Mouse (Mus musculus) heart, embryonic 16.5 days (tissue): ENCODE measurements at regions not wholly inside any gene's neighbourhood (a gene's known extent, or its start where the extent isn't known, plus 50 kb on each side); places are given as distances from the start of the nearest gene placed in this dataset.

Experiments
- ATAC-seq: fragments of 200-750 bp; cut with Nextera tagmentation; replicated peaks from 2 replicates; pipeline ENCODE4 v1.8.0; 2017; ENCODE audit warnings: moderate number of reproducible peaks; ENCODE audit not compliant: insufficient read depth, low FRiP score; ENCODE audit errors: extremely low read depth
- H3K27ac ChIP-seq: fragments of 300-500 bp; sonication (generic); 2 replicates; pipeline ENCODE4 v1.5.1; 2014; ENCODE audit warnings: mild to moderate bottlenecking, low read length, control low read depth, moderate library complexity
- H3K27me3 ChIP-seq: fragments of 300-500 bp; sonication (generic); 2 replicates; pipeline ENCODE4 v1.6.1; 2014; ENCODE audit warnings: low read length, mixed read lengths; ENCODE audit not compliant: control insufficient read depth, insufficient read depth
- H3K36me3 ChIP-seq: fragments of 300-500 bp; sonication (generic); 2 replicates; pipeline ENCODE4 v1.6.1; 2014; ENCODE audit not compliant: control insufficient read depth, insufficient read depth
- H3K4me1 ChIP-seq: fragments of 300-500 bp; sonication (generic); 2 replicates; pipeline ENCODE4 v1.6.1; 2014; ENCODE audit warnings: low read length, mixed read lengths; ENCODE audit not compliant: control insufficient read depth, insufficient read depth
- H3K4me2 ChIP-seq: fragments of 300-500 bp; sonication (generic); 2 replicates; pipeline ENCODE4 v1.6.1; 2014; ENCODE audit warnings: low read depth, mild to moderate bottlenecking, control low read depth, low read length
- H3K4me3 ChIP-seq: fragments of 300-500 bp; sonication (generic); 2 replicates; pipeline ENCODE4 v1.5.1; 2014; ENCODE audit warnings: mild to moderate bottlenecking, control low read depth, low read length
- H3K9ac ChIP-seq: fragments of 300-500 bp; sonication (generic); 2 replicates; pipeline ENCODE4 v1.6.1; 2014; ENCODE audit warnings: low read length, control low read depth
- H3K9me3 ChIP-seq: fragments of 300-500 bp; sonication (generic); replicated peaks from 2 replicates; pipeline ENCODE4 v1.6.1; 2016; ENCODE audit warnings: low read length; ENCODE audit not compliant: control insufficient read depth
- WGBS: fragments of 180-500 bp; shearing (Covaris S2); extraction: QIAGEN DNeasy Blood & Tissue Kit; methylation state at CpG from one replicate; pipeline ENCODE4 v1.1.7; 2014; 5-methylcytosine and 5-hydroxymethylcytosine counted together

- Histone ChIP-seq H3K27ac (peak overlapping the region; percentile 63), H3K4me2 (no peak overlapping the region), H3K9ac (no peak overlapping the region), H3K4me3 (no peak overlapping the region), H3K36me3 (no peaks in the 10 kb centered on the region), H3K4me1 (peaks cover 12% of the 10 kb centered on the region), H3K9me3 (no peaks in the 10 kb centered on the region), H3K27me3 (no peaks in the 10 kb centered on the region)
- ATAC-seq = 0 out of 2 replicates have a peak, but pooled peaks have one; percentile 37
- WGBS = 50% methylated on average over 3 of the region's 3 CpGs
Observed at GRCm38 (mm10) chr12:9978494-9979112, 391.2 kb upstream of the Nt5c1b start.

DNA sequence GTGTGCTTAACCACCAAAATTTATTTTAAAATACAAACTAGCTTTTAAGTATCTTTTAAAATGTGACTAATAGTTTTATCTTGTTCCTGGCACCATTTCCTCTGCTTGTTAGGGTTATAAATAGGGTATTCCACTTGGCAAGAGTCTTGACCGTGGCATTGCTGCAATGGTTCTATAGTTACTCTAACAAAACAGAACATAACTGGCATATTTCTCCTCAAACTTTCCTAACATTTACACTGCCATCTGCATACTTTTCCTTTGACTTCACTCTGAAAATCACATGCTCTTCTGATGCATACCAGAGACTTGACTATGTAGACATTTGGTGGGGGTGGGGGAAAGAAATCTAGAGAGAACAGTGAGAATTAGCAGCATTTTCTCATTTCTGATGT, 390.7 kb upstream of the Nt5c1b start:
- H3K9me3 ChIP-seq = no peaks in the 10 kb centered on the region
- H3K4me2 ChIP-seq = no peak overlapping the region
- H3K9ac ChIP-seq = no peak overlapping the region
- peaks cover 12% of the 10 kb centered on the region for H3K4me1 ChIP-seq
- no peak overlapping the region for H3K4me3 ChIP-seq
- WGBS = 11% methylated on average over 1 of the region's 1 CpGs
- H3K27me3 ChIP-seq = no peaks in the 10 kb centered on the region
- ATAC-seq = peak; percentile 45; the same call in 1 of the 2 replicates
- H3K36me3 ChIP-seq = no peaks in the 10 kb centered on the region
- peak overlapping the region; percentile 63 for H3K27ac ChIP-seq

- no peak overlapping the region for H3K4me3 ChIP-seq
- no peak overlapping the region for H3K27ac ChIP-seq
- no peak overlapping the region for H3K9ac ChIP-seq
- WGBS = 83% methylated on average over 1 of the region's 1 CpGs
- H3K27me3 ChIP-seq = no peaks in the 10 kb centered on the region
- H3K9me3 ChIP-seq = no peaks in the 10 kb centered on the region
- no peak for ATAC-seq
- H3K4me2 ChIP-seq = no peak overlapping the region
- no peaks in the 10 kb centered on the region for H3K36me3 ChIP-seq
- H3K4me1 ChIP-seq = no peaks in the 10 kb centered on the region
Observed at GRCm38 (mm10) chr12:9991305-9991704, 378.5 kb upstream of the Nt5c1b start.

DNA sequence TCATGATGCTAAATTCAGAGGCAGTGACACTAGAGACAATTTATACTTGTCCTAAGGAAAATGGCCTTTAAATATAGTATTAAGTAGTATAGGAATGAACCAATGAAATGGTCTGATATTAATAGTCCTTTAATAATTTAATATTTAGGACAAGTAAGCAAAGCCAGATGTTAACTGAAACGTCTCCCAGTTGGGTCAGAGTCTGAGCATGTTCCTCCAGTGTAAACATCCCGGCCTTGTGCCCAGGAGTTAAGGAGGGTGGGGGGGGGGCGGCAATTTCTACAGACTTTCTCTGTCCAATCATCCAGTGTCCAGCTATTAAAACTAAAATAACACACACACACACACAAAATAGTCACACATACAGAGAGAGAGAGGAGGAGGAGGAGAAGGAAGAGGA, 374.1 kb upstream of the Nt5c1b start:
- H3K4me3 ChIP-seq = no peak overlapping the region
- WGBS = 67% methylated on average over 3 of the region's 3 CpGs
- no peak for ATAC-seq

GRCm38 (mm10) chr12:9996455-9997189, 373.2 kb upstream of the Nt5c1b start:
- H3K36me3 ChIP-seq = no peaks in the 10 kb centered on the region
- no peak overlapping the region for H3K9ac ChIP-seq
- no peak overlapping the region for H3K4me3 ChIP-seq
- H3K9me3 ChIP-seq = no peaks in the 10 kb centered on the region
- no peak for ATAC-seq
- H3K27ac ChIP-seq = peak overlapping the region; percentile 9; the same call in 1 of the 2 replicates
- H3K4me2 ChIP-seq = no peak overlapping the region
- no peaks in the 10 kb centered on the region for H3K27me3 ChIP-seq
- no peaks in the 10 kb centered on the region for H3K4me1 ChIP-seq
- WGBS = 55% methylated on average over 5 of the region's 5 CpGs

More for the DNA sequence above, 374.1 kb upstream of the Nt5c1b start:
- H3K27ac ChIP-seq = no peak overlapping the region
- no peaks in the 10 kb centered on the region for H3K36me3 ChIP-seq
- no peaks in the 10 kb centered on the region for H3K4me1 ChIP-seq
- H3K9ac ChIP-seq = no peak overlapping the region
- H3K9me3 ChIP-seq = no peaks in the 10 kb centered on the region
- no peaks in the 10 kb centered on the region for H3K27me3 ChIP-seq
- H3K4me2 ChIP-seq = no peak overlapping the region

GRCm38 (mm10) chr12:9997190-9997561, 372.6 kb upstream of the Nt5c1b start:
- Histone ChIP-seq H3K36me3 (no peaks in the 10 kb centered on the region), H3K27me3 (no peaks in the 10 kb centered on the region), H3K9ac (no peak overlapping the region), H3K27ac (no peak overlapping the region), H3K4me2 (no peak overlapping the region), H3K4me1 (no peaks in the 10 kb centered on the region), H3K4me3 (no peak overlapping the region), H3K9me3 (no peaks in the 10 kb centered on the region)
- 71% methylated on average over 9 of the region's 9 CpGs for WGBS
- ATAC-seq = no peak

- no peak overlapping the region for H3K9ac ChIP-seq
- no peaks in the 10 kb centered on the region for H3K4me1 ChIP-seq
- 55% methylated on average over 3 of the region's 3 CpGs for WGBS
- no peaks in the 10 kb centered on the region for H3K9me3 ChIP-seq
- ATAC-seq = no peak
- no peak overlapping the region for H3K27ac ChIP-seq
- no peaks in the 10 kb centered on the region for H3K36me3 ChIP-seq
- H3K4me3 ChIP-seq = no peak overlapping the region
- no peaks in the 10 kb centered on the region for H3K27me3 ChIP-seq
- no peak overlapping the region for H3K4me2 ChIP-seq
Observed at GRCm38 (mm10) chr12:9997571-9997970, 372.2 kb upstream of the Nt5c1b start.

- Histone ChIP-seq H3K4me2 (no peak overlapping the region), H3K4me3 (no peak overlapping the region), H3K9ac (no peak overlapping the region), H3K9me3 (no peaks in the 10 kb centered on the region), H3K36me3 (no peaks in the 10 kb centered on the region), H3K27ac (no peak overlapping the region), H3K27me3 (no peaks in the 10 kb centered on the region), H3K4me1 (no peaks in the 10 kb centered on the region)
- no peak for ATAC-seq
- WGBS = 74% methylated on average over 6 of the region's 6 CpGs
Observed at GRCm38 (mm10) chr12:9999933-10000332, 369.8 kb upstream of the Nt5c1b start.

DNA sequence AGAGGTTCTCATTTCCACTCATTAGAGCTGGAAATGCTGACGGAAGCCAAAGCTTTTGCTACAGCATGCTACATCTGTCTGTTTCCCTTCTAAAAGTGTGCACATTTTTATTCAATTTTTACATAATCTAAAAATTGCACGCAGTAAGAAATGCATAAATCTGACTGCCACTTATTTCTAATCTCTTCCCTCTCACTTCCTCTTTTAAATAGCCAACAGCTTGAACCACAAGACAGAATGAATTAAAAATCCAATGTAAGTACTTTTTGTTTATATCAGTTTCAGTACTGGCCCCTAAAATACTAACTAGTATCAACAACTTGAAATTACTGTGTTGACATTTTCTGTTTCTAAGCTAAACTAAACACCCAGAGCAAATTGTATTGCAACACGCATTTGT, 361.3 kb upstream of the Nt5c1b start:
- no peaks in the 10 kb centered on the region for H3K27me3 ChIP-seq
- no peaks in the 10 kb centered on the region for H3K9me3 ChIP-seq
- no peak for ATAC-seq
- 60% methylated on average over 3 of the region's 3 CpGs for WGBS
- no peak overlapping the region for H3K9ac ChIP-seq
- no peak overlapping the region for H3K4me3 ChIP-seq
- no peaks in the 10 kb centered on the region for H3K36me3 ChIP-seq
- H3K27ac ChIP-seq = no peak overlapping the region
- H3K4me1 ChIP-seq = no peaks in the 10 kb centered on the region
- no peak overlapping the region for H3K4me2 ChIP-seq
